Mouse (Mus musculus): Measurements from ENCODE around the gene Ifi206. TPM values are rescaled to one million over a fixed set of nuclear protein-coding genes. Genes with fewer than 3 reads are reported as not detected.
"Not testable (repeated sequence)": the region's sequence is repeated elsewhere in the genome, so short reads cannot be mapped to it uniquely, and the experiment has no call there.

The Ifi206 gene
- total RNA-seq (2021), result not detected
- long read RNA-seq, experiment 1, result 0 reads
- long read RNA-seq, experiment 2, result 0 reads

GRCm38 (mm10) chr1:173490812-173491480 lies at the start of gene Ifi206:
Ifi206 (minus strand) TSS chr1:173491041.
- not testable (repeated sequence) for H3K4me3 ChIP-seq; DNase-seq (ENCODE audit: low spot score in 2 of 2); H3K27ac ChIP-seq

DNA sequence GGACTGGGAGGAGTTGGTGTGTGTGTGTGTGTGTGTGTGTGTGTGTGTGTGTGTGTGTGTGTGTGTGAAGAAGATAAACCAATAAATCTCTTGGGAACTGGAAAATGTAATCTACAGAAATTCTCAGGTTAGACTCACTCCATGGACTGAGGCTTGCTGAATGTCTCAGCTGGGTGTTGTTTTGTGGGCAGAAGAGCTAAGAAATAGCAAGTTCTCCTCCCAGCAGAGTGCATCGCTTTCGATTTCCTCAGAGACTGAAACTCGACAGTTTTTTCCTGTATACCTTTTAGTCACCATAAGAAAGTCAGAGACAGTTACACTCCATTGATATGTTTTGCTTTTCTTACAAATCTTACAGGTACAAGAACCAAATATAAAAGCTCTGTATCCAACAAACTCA lies 45.0 kb upstream of the Ifi206 start, which contains the start of gene Ifi214:
Ifi214 (minus strand) TSS at position 167 of the 400 bp plus-strand sequence.
- not testable (repeated sequence) for H3K27ac ChIP-seq; H3K4me3 ChIP-seq; DNase-seq (ENCODE audit: low spot score in 2 of 2)

GRCm38 (mm10) chr1:173521452-173521851 lies 30.6 kb upstream of the Ifi206 start:
- H3K27ac ChIP-seq, result no peak overlapping the region
- TF ChIP-seq CTCF (conservative IDR thresholded peaks at IDR 0.05), result no peak
- no peak overlapping the region for H3K4me3 ChIP-seq
- no peak for DNase-seq (ENCODE audit: low spot score in 2 of 2)

GRCm38 (mm10) chr1:173510595-173510994 lies 19.8 kb upstream of the Ifi206 start:
- not testable (repeated sequence) for H3K27ac ChIP-seq; H3K4me3 ChIP-seq; DNase-seq (ENCODE audit: low spot score in 2 of 2)

GRCm38 (mm10) chr1:173491483-173491882 lies 642 bp upstream of the Ifi206 start:
- DNase-seq (ENCODE audit: low spot score in 2 of 2); H3K27ac ChIP-seq; H3K4me3 ChIP-seq: not testable (repeated sequence)

GRCm38 (mm10) chr1:173481182-173481574 lies 9.7 kb downstream of the Ifi206 start:
- not testable (repeated sequence) for DNase-seq (ENCODE audit: low spot score in 2 of 2); H3K4me3 ChIP-seq; H3K27ac ChIP-seq

DNA sequence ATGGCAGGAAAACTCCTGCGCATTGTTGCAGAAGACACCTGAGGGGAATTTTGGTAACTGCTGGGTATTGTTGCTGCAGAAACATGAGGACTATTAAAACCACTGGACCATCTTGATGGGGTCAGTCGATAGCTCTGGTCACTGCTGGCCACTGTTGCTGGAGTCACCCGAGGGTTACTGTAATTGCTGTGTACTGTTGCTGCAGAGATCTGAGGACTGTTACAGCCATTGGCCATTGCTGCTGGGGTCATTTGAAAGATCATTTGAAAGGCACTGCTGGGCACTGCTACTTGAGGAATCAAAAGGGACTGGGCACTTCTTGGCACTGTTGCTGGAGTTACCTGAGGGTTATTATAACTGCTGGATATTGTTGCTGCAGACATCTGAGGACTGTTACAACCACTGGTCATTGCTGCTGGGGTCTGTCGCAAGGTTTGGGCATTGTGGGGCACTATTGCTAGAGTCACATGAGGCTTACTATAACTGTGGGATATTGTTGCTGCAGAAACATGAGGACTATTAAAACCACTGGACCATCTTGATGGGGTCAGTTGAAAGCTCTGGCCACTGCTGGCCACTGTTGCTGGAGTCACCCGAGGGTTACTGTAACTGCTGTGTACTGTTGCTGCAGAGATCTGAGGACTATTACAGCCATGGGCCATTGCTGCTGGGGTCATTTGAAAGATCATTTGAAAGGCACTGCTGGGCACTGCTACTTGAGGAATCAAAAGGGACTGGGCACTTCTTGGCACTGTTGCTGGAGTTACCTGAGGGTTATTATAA lies 10.3 kb downstream of the Ifi206 start:
- H3K27ac ChIP-seq; DNase-seq (ENCODE audit: low spot score in 2 of 2); H3K4me3 ChIP-seq: not testable (repeated sequence)

DNA sequence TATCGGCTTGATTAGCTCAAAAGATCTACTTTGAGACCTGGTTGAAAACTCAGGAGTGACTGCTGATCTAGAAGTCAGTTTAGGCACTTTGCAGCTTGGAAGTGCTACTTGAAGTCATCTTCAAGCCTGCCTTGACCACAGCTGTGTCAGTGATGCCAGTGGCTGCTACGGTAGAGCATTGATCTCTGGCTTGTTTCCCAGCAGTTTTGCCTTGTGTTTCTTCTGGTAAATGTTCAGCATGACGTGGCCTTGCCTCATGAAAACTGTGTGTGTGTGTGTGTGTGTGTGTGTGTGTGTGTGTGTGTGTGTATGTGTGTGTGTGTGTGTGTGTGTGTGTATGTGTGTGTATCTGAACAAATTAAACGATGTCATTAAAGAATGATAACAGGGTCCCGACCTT lies 34.1 kb downstream of the Ifi206 start:
- DNase-seq (ENCODE audit: low spot score in 2 of 2), result no peak
- Histone ChIP-seq H3K27ac (no peak overlapping the region), H3K4me3 (no peak overlapping the region)
- no peak for TF ChIP-seq CTCF (conservative IDR thresholded peaks at IDR 0.05)

DNA sequence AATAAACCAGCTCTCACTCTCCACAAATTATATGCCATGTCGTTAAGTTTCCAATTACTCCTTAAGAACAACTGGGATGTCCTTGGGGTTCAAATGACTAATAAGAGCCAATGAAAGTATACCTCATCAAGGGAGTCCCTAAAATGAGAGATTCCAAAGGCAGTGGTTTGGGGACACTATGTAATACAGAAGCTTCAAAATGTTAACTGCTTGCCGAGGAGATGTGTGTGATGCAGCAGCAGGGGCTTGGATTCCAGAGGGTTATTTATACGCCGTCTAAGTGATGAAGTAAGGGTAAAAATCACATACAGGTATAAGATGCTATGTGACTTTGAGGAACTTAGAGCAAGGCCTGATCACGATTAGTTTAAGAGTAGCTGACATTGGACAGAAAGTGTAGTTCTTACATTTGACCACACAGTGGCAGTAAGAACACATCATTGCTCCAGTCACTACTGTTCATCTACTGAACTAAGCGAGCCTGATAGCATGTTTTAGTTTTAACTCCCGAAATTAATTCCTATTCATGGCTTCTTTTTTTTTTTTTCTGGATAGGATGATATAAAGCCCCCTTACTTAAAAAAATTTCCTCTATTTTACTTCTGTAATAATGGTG lies 34.6 kb downstream of the Ifi206 start:
- TF ChIP-seq CTCF (conservative IDR thresholded peaks at IDR 0.05), result peak; percentile 94
- H3K4me3 ChIP-seq, result no peak overlapping the region
- H3K27ac ChIP-seq, result no peak overlapping the region
- peak; percentile 36 to 59 for DNase-seq (ENCODE audit: low spot score in 2 of 2)

DNA sequence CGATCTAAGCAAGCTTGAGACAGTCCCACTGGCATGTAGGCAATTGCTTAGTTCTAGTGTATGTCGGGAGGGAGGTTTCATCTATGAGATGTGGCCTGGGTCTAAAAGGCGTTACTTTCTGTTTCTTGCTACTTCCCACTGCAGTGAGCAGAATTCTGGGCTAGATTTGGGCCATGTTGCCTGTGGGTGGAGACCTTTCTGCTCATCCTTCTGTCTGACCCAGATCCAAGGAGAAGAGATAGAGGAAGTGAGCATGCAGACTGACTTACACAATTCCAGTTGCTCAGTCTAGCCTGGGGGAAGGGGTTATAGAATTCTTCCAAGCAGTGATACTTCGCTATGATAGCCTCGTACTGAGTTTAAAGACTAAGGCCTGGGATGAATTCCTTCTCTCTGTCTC lies 39.2 kb downstream of the Ifi206 start:
- Histone ChIP-seq H3K27ac (no peak overlapping the region), H3K4me3 (no peak overlapping the region)
- no peak for TF ChIP-seq CTCF (conservative IDR thresholded peaks at IDR 0.05)
- DNase-seq (ENCODE audit: low spot score in 2 of 2), result no peak

GRCm38 (mm10) chr1:173450621-173451020 lies 40.2 kb downstream of the Ifi206 start:
- no peak for DNase-seq (ENCODE audit: low spot score in 2 of 2)
- no peak for TF ChIP-seq CTCF (conservative IDR thresholded peaks at IDR 0.05)
- Histone ChIP-seq H3K4me3 (no peak overlapping the region), H3K27ac (no peak overlapping the region)

DNA sequence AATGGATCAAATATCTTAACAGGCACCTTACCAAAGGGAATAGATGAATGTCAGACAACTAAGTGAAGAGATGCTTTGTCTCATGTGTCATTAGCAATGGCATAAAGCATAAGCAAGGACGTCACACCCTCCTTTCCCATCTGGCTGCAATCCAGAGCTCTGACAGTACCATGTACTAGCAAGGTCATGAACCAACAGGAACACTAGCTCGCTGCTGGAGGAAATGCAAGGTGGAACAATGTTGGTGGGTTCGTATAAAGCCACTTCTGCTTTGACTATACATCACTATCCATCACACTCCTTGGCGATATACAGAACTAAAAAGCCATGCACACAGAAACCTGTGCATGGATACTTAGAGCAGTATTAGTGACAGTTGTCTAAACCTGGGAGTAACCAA lies 43.8 kb downstream of the Ifi206 start:
- H3K27ac ChIP-seq, result no peak overlapping the region
- TF ChIP-seq CTCF (conservative IDR thresholded peaks at IDR 0.05), result no peak
- DNase-seq (ENCODE audit: low spot score in 2 of 2), result no peak
- no peak overlapping the region for H3K4me3 ChIP-seq

DNA sequence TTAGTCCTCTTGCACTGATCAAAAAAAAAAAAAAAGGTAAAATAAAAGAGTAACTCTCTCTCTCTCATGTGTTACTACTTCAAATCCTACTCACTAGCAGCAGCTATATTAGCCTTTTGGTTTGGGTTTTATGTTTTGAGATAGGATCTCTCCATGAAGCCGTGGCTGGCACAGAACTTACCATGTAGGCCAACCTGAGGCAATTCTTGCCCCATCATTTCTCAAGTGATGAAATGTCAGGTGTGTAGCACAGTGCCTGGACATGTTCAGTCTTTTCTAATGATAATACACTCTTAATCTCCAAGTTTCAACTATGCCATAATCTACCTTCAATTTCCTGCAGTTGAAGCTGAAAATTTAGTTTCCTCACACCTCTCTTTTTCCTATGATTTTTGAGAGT lies 47.8 kb downstream of the Ifi206 start:
- no peak overlapping the region for H3K27ac ChIP-seq
- TF ChIP-seq CTCF (conservative IDR thresholded peaks at IDR 0.05), result no peak
- DNase-seq (ENCODE audit: low spot score in 2 of 2), result no peak
- H3K4me3 ChIP-seq, result no peak overlapping the region

GRCm38 (mm10) chr1:173441210-173441609 lies 49.6 kb downstream of the Ifi206 start:
- Histone ChIP-seq H3K4me3 (no peak overlapping the region), H3K27ac (no peak overlapping the region)
- DNase-seq (ENCODE audit: low spot score in 2 of 2), result no peak

More at GRCm38 (mm10) chr1:173441210-173441609, 49.6 kb downstream of the Ifi206 start:
- no peak for TF ChIP-seq CTCF (conservative IDR thresholded peaks at IDR 0.05)
